Mouse (Mus musculus): ENCODE data around the gene Zfp326.

The Zfp326 gene

GRCm38 (mm10) chr5:105932392-105932791, 56.0 kb downstream of the Zfp326 start:
- in situ Hi-C loops (cut with MboI, MseI), result no loop called here

DNA sequence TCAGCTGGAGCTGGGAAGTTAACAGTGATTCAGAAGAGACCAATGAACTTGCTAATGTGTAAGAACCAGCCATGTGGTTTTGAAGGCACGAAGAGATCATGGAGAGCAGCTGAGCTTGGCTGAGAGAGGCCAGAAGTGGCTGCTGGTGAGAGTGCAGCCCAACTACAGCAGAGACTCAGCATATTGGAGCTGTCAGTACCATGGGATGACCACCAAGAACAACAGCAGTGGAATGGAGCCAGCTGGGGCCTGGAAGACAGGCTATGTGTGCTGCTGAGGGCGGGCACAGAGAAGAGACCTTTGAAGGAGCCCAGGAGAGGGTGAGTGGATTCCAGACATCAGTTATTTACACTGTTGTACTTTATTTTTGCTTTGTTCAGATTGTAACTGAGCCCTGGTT, 65.6 kb downstream of the Zfp326 start:
- in situ Hi-C loops (cut with MboI, MseI), result no loop called here

Data from T-helper 2 cell (primary cell).